Mouse (Mus musculus) adrenal gland, postnatal 25 days (tissue): ENCODE measurements around the gene Rprd1b. TPM values are rescaled to one million over a fixed set of nuclear protein-coding genes. Genes with fewer than 3 reads are reported as not detected.

Source experiments
- DNase-seq: peaks from one replicate; pipeline ENCODE4 v3.0.0; 2021; ENCODE audit warnings: mixed read lengths
- long read RNA-seq: library from polyadenylated mRNA; stranded (forward); transcript quantifications from one replicate; pipeline ENCODE4 v2.0.0, GENCODE M21; 2021
- total RNA-seq: library from RNA; stranded (reverse); gene quantifications from 2 replicates; pipeline ENCODE4 v1.2.3, GENCODE M21; 2021

Gene Rprd1b
- total RNA-seq = 31.0 and 32.6 TPM in 2 replicates
- long read RNA-seq, full-length matches to known transcripts = 8 of 35 reads
- long read RNA-seq, partial matches to known transcripts = 5 of 35 reads
- long read RNA-seq, other reads (novel, unspliced or antisense) = 22 of 35 reads

GRCm38 (mm10) chr2:158028354-158028863 is at the start of gene Rprd1b, which contains the start of gene Tti1:
Rprd1b (plus strand) TSS chr2:158028497.
Tti1 (minus strand) TSS chr2:158028433.
- peak; percentile 92 for DNase-seq

- no peak for DNase-seq
Observed at GRCm38 (mm10) chr2:157979241-157979640, 49.1 kb upstream of the Rprd1b start.

- no peak for DNase-seq
Observed at GRCm38 (mm10) chr2:157982727-157983126, 45.6 kb upstream of the Rprd1b start.

DNA sequence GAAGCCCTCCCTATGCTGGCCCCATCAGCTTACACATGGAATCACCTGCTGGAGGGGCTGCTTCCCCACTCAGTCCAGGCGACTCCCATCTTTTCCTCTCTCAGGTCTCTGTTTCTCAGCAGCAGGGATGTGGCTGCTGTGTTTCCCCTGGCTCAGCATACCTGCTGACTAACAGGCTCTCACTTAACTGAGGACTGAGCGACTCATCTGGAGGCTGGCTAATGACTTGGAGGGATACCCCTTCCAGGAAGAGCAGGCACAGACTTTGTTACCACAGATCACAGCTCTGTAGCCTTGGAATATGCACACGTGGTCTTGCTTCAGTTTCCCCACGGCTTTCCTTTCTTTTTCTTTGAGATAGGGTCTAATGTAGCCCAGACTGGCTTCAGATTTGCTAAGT is 45.0 kb upstream of the Rprd1b start:
- DNase-seq = no peak

DNA sequence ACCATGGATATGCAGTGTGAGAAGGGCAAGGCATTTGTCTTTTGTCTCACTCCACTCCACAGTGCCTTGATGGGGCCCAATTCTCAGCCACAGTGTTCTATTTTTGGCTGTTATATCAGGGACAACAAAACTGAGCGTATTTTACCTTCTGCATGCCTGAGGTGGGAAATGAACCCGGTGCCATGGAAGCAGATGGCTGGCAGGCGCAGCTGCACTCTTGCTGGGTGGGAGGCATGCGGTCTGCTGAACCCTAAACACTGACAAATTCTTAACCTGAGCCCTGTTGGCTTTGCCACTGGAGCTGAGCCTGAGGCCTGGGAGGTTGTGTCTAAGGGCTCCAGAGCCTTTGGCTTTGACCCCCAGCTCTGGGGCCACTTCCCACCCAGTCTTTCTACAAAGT is 42.7 kb upstream of the Rprd1b start:
- no peak for DNase-seq

DNA sequence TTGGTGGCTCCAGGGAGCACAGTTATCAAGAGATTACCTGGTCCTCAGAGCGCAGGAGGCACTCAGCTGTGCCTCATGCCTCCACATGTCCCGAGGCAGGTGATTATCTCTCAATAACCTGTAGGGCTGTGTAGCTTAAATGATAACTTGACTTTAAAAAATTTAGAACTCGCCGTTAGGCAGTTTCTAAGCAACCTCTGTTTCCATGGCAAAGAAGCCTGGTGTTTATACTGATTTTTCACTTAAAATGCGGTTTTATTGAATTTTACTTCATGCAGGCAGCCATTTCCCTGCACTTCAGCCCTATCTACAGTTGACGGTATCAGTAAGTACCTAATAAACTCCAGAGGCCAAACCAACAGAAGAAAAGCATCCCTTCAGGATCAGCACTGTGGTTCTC is 42.1 kb upstream of the Rprd1b start:
- no peak for DNase-seq

GRCm38 (mm10) chr2:157988416-157989190 is 39.7 kb upstream of the Rprd1b start:
- no peak for DNase-seq

GRCm38 (mm10) chr2:157989946-157990345 is 38.4 kb upstream of the Rprd1b start:
- DNase-seq = no peak

GRCm38 (mm10) chr2:157991026-157991425 is 37.3 kb upstream of the Rprd1b start:
- no peak for DNase-seq

DNA sequence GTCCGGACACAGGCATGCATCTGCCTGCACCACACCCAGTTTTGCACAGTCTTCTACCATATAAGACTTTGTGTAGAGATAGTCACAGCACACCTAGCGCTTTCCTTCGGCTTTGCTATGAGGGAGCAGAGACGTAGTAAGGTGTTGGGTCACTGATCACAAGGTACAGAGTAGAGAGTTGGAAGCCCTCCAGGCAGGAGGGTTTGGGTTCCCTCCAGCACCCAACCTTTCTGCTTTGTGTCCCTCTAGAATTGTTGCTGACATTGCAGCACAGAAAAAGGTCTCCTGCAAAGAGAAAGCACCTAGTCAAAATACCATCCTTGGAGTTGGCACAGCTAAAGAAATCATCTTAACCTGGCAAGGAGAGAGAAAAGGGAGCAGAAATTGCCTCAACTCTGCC is 35.8 kb upstream of the Rprd1b start:
- DNase-seq = no peak

GRCm38 (mm10) chr2:157998817-157999216 is 29.5 kb upstream of the Rprd1b start:
- no peak for DNase-seq

DNA sequence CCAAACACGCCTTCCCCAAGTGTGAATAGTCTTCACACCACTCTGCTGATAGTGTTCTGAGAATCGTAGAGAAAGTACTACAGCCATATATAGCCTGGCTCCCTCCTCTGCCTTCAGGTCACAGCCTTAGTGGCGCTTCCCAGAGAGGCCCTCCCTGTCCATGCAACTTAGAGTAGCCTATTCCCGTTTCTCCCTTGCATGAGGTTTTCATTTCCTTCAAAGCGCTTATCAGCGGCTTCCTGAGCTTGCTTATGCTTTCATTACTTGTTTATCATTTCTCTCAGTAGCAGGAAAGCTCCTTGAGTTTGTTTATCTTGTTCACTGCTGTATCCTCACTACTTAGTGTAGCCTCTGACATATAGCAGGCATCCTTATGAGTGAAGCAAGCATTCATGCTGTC is 23.7 kb upstream of the Rprd1b start:
- no peak for DNase-seq

- no peak for DNase-seq
Observed at GRCm38 (mm10) chr2:158005641-158006040, 22.7 kb upstream of the Rprd1b start.

- DNase-seq = no peak
Observed at GRCm38 (mm10) chr2:158009373-158009772, 18.9 kb upstream of the Rprd1b start.

DNA sequence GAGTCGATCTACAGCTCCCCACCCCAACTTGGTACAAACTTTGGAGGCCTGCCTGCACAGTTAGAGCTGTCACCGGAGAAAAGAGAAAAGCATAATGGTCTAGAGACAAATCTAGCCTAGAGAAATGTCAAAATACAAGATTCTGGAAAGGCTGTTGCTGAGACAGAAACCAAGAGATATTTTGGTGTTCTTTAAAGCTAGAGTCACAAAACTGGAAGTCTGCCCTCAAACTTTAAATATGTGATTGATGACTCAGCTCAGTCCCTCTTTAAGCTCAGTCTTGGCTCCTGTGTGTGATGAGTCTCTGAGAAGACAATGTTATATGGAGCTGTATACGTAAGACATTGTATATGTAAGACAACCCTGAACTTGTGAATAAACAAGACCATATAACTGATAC is 15.7 kb upstream of the Rprd1b start:
- no peak for DNase-seq

DNA sequence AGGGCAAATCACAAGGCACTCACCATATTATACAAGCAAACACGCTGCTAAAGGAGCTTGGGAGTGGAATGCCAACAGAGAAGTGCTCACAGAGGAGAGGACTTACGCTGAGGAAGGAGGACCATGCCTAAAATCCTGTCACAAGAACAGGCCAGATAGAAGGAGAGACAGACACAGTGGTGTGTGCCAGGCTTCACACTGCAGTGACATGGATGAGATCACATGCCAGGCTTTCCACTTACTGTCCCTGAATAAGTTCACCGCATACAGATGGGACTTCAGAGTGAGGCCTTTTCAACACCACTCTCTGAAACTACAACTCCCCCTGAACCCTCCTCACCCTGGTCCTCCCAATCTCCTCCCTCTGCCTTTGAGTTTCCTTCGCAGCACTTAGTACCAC is 11.0 kb upstream of the Rprd1b start:
- DNase-seq = no peak

DNA sequence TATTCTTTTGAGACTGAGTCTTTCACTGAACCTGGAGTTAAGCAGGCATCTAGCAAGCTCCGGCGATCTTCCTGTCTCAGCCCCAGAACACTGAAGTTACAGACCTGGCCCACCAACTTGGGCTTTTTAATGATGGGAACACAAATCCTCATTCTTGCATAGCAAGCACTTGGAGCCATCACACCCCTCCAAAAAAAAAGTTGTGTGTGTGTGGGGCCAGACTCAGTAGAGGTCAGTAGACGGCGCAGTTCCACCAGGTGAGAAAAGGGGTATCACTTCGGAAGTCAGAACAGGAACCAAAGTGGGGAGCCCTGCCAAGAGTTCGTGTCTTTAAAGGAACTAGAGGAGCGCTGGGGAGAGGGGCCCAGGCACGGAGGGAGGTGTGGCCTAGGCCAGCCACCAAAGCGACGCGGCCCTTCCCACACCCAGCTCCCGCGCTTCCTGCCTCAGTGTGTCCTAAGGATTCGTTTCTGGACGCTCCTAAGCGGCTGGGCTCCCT is 393 bp upstream of the Rprd1b start:
- DNase-seq = no peak

GRCm38 (mm10) chr2:158030007-158030406 is 1.7 kb downstream of the Rprd1b start:
- DNase-seq = no peak

- DNase-seq = no peak
Observed at GRCm38 (mm10) chr2:158035813-158036212, 7.5 kb downstream of the Rprd1b start.

DNA sequence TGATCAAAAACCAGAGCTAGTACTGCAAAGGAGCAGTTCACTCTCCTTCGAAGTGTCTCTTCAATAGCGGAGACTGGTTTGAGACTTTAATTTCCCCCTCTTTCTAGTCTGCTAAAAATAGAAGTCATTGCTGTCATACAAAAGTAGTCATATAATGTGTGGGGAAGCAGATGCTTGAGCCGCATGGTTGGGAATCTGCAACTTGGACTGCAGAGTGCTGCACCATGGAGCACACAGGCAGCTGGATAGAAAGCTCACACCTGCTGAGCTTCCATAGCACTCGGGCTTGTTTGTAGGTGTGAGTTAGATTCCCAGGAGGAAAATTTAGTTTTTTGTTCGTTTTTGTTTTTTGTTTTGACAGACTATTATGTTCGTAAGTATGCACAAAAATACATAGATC is 8.1 kb downstream of the Rprd1b start:
- no peak for DNase-seq

DNA sequence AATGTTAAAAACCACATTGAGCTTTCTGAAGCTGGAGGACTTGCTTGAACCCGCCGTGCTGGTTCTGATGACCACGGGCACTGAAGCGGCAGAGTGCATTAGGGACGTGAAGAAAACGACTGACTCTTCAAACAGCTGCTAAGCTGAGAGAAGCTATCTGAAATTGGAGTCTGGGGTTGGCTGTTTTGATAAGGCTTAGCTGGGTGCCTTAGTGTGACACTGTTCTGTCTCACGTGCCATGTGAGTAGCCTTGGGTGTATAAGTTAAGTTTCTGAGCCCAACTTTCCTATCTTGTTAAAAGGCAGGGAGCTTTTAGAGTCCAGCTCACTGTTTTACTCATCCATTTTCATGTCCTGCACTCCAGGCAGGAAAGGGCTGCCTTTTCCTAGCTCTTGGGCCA is 8.7 kb downstream of the Rprd1b start:
- DNase-seq = no peak

- no peak for DNase-seq
Observed at GRCm38 (mm10) chr2:158037571-158037970, 9.3 kb downstream of the Rprd1b start.

- DNase-seq = no peak
Observed at GRCm38 (mm10) chr2:158039662-158040061, 11.4 kb downstream of the Rprd1b start.

DNA sequence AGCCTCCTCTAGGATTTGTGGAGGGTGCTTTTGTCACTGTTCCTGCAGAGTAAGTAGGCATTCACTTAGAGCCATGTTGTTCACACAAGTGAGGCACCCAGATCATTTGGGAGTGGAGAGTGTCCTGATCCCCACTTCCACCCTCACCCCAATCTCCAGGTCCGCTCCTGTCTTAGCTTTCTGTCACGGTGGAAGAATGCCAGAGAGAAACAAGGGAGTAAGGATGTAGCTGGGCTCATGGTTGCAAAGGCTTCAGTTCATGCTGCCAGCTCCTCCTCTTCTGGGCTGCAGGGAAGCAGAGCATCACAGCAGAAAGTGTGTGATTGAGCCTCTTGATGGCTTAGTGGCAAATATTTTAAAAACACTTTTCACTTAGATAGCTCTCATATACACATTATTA is 12.1 kb downstream of the Rprd1b start:
- no peak for DNase-seq
